10 mouse cellular contexts compared by ENCODE assay signal in genomic region chr12:113878826-113879225, GRCm38 (mm10).
DNase-seq lines count a peak whose midpoint lies in the region; ATAC-seq and TF ChIP-seq lines count a peak whose summit lies in the region.
"Had no signal": no experiment of that assay in that cellular context is flagged by ENCODE, and none has a peak within 500 bp of the region (broad histone marks: within the 10 kb centered on the region; RNA-seq: fewer than 3 reads in every experiment).

No protein-coding gene starts in this region.

- 0 out of 2 replicates have a peak, but pooled peaks cover 2% of the 10 kb centered on the region for H3K9me3 ChIP-seq in heart, embryonic 12.5 days (replicated peaks)
- H3K9me3 ChIP-seq: embryonic facial prominence, embryonic 13.5 days; heart, embryonic 10.5 days had no signal

- no peaks in the 10 kb centered on the region for H3K27me3 ChIP-seq in heart, adult 2 months (ENCODE audit: control insufficient read depth, insufficient read depth, low read length)
- no peaks in the 10 kb centered on the region for H3K27me3 ChIP-seq in heart, embryonic 12.5 days (replicated peaks)
- H3K27me3 ChIP-seq in spleen, adult 2 months (ENCODE audit: control insufficient read depth, insufficient read depth, low read length), result no peaks in the 10 kb centered on the region
- H3K27me3 ChIP-seq: embryonic facial prominence, embryonic 13.5 days had no signal

- H3K36me3 ChIP-seq in heart, adult 2 months (ENCODE audit: control insufficient read depth, insufficient read depth, low read length), result no peaks in the 10 kb centered on the region
- H3K36me3 ChIP-seq in heart, embryonic 12.5 days, result no peaks in the 10 kb centered on the region
- no peaks in the 10 kb centered on the region for H3K36me3 ChIP-seq in spleen, adult 2 months (ENCODE audit: control insufficient read depth, insufficient read depth, low read length)
- H3K36me3 ChIP-seq: embryonic facial prominence, embryonic 13.5 days; heart, embryonic 10.5 days had no signal

- DNase-seq in heart, adult 2 months, result no peak
- DNase-seq in spleen, adult 2 months (ENCODE audit: low read depth in 1 of 2, low spot score in 2 of 2), result peak in 1 of 2 experiments; percentile 4
- no peak for DNase-seq in spleen, postnatal 4 days (ENCODE audit: low spot score in 2 of 2)
- DNase-seq in embryo, embryonic 11.5 days (ENCODE audit: low read depth, low spot score), result peak; percentile 8
- peak; percentile 23 for DNase-seq in thymus, postnatal 25 days
- no peak for DNase-seq in heart, adult 8-10 months (ENCODE audit: low spot score)
- no peak for DNase-seq in spleen, adult 12 weeks (ENCODE audit: low spot score)

- no peaks in the 10 kb centered on the region for H3K4me1 ChIP-seq in heart, adult 2 months (ENCODE audit: control insufficient read depth, insufficient read depth, low read length)
- H3K4me1 ChIP-seq in heart, embryonic 12.5 days (replicated peaks), result no peaks in the 10 kb centered on the region
- H3K4me1 ChIP-seq in spleen, adult 2 months (ENCODE audit: control insufficient read depth, insufficient read depth, insufficient read length), result no peaks in the 10 kb centered on the region
- H3K4me1 ChIP-seq: embryonic facial prominence, embryonic 13.5 days; heart, embryonic 10.5 days had no signal

- H3K4me2 ChIP-seq in heart, embryonic 12.5 days, result no peak overlapping the region
- H3K4me2 ChIP-seq: embryonic facial prominence, embryonic 13.5 days had no signal

- no peak overlapping the region for H3K27ac ChIP-seq in heart, adult 2 months
- H3K27ac ChIP-seq in heart, embryonic 12.5 days (ENCODE audit: poor library complexity, severe bottlenecking), result no peak overlapping the region
- no peak overlapping the region for H3K27ac ChIP-seq in spleen, adult 2 months (ENCODE audit: insufficient read depth, low read length)
- H3K27ac ChIP-seq: embryonic facial prominence, embryonic 13.5 days; heart, embryonic 10.5 days had no signal

- TF ChIP-seq CTCF in heart, adult 2 months (IDR thresholded peaks at IDR 0.05), result peak; percentile 33
- peak; percentile 8; the same call in 1 of the 2 replicates for TF ChIP-seq CTCF in spleen, adult 2 months (IDR thresholded peaks at IDR 0.05; ENCODE audit: extremely low read depth, insufficient read depth, insufficient read length, insufficient replicate concordance)

- H3K4me3 ChIP-seq in heart, adult 2 months, result no peak overlapping the region
- no peak overlapping the region for H3K4me3 ChIP-seq in heart, embryonic 12.5 days
- H3K4me3 ChIP-seq in spleen, adult 2 months (ENCODE audit: extremely low read depth, insufficient read depth, insufficient read length), result no peak overlapping the region
- H3K4me3 ChIP-seq: embryonic facial prominence, embryonic 13.5 days; heart, embryonic 10.5 days had no signal

- intact Hi-C loops in heart, adult 2 months (cut with DNase I), result no loop called here

- ATAC-seq in heart, embryonic 12.5 days (ENCODE audit: insufficient number of reproducible peaks, low FRiP score), result no peak

- TF ChIP-seq EP300 in heart, adult 2 months (IDR thresholded peaks at IDR 0.05; ENCODE audit: insufficient read depth, low read depth, low read length), result no peak

- WGBS in heart, adult 2 months, result 19% methylated on average over 2 of the region's 2 CpGs
- WGBS in heart, embryonic 12.5 days, result 13% methylated on average over 2 of the region's 2 CpGs
- WGBS in spleen, adult 2 months, result 30% methylated on average over 2 of the region's 2 CpGs

- H3K79me2 ChIP-seq in heart, adult 2 months (replicated peaks; ENCODE audit: control insufficient read depth, insufficient read depth, low read length), result no peaks in the 10 kb centered on the region

- H3K9ac ChIP-seq in heart, adult 2 months (ENCODE audit: low read depth, low read length), result no peak overlapping the region
- no peak overlapping the region for H3K9ac ChIP-seq in heart, embryonic 12.5 days
- H3K9ac ChIP-seq: embryonic facial prominence, embryonic 13.5 days had no signal

- no peak for TF ChIP-seq POLR2A in heart, adult 2 months (IDR thresholded peaks at IDR 0.05; ENCODE audit: insufficient read depth, low read depth, low read length)
- TF ChIP-seq POLR2A in spleen, adult 2 months (IDR thresholded peaks at IDR 0.05; ENCODE audit: low read depth, low read length), result no peak

Comparison
In these comparisons a context has a peak if more than half of its experiments do, and no peak if none do; other contexts are left out.
1. DNase-seq: peak in embryo, embryonic 11.5 days (single experiment) and thymus, postnatal 25 days (single experiment); none in heart, adult 2 months (0 of 2), spleen, postnatal 4 days (0 of 2), heart, adult 8-10 months (single experiment) and spleen, adult 12 weeks (single experiment).